Mouse (Mus musculus): ENCODE measurements at regions not wholly inside any gene's neighbourhood (a gene's known extent, or its start where the extent isn't known, plus 50 kb on each side); places are given as distances from the start of the nearest gene placed in this dataset.
"Not testable (repeated sequence)": the region's sequence is repeated elsewhere in the genome, so short reads cannot be mapped to it uniquely, and the experiment has no call there.

DNA sequence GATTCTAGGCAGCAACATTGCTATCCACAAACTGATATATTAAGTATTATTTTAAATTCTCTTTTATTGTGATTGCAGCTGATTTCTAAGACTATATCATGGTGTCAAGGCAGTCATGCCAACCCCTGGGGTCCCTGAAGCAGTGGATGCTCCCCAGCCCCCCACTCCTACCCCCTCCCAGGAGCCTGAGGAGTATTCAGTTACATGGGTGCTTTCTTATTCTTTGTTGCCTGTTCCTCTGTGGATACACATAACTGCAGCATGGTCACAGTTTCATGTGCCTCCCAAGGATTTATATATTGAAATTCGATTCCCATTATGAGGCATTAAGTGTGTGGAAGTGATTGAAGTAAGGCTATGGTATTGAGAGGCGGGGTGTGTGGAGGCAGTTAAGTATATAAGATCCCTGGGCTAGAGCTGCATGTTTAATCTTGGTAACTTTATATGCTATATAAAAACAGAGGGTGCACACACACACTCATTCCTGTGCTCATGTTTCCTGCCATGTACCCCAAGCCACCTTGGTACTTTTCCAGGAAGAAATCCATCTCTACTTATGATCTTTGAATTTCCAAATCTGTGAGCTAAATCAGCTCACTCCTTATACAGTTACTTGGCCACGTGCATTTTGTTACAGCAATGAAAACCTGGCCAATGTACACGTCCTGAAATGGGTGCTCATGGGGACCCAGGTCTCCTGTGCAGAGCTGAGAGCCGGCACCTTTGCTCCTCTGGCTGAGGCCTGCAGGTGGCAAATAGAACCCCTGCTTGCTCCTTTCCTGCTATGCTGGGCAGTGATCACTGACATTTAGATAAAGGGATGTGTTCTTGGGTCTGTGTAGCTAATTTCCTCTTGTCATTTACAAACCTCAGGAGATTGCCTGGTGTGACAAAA, 259.0 kb downstream of the Nek10 start:
- DNase-seq = no peak

DNA sequence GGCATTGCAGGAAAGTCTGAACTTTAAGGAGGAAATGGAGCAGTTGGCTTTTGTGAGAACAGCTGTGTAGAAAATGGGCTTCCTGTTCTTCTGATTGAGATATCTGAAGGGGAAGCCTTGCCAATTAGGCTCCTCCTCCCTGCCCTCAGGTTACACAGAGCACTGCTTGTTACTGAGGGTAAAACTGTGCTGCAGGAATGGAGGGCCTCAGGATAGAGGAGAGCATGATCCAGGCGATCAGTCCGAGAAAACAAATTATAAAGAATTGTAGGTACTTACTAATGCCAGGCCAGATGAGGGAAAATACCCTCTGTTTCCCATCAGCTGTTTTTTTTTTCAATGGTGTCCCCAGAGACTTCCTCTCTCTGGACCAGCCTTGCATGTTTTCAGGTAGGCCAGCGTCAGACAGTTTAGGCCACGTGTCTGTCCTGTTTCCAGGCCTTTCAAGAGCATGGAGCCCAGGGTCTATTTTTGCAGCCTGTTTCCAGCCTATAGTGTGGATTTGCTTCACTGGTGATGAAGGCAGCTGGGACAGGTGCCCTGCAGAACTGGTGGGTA, 259.7 kb downstream of the Nek10 start:
- no peak for DNase-seq

DNA sequence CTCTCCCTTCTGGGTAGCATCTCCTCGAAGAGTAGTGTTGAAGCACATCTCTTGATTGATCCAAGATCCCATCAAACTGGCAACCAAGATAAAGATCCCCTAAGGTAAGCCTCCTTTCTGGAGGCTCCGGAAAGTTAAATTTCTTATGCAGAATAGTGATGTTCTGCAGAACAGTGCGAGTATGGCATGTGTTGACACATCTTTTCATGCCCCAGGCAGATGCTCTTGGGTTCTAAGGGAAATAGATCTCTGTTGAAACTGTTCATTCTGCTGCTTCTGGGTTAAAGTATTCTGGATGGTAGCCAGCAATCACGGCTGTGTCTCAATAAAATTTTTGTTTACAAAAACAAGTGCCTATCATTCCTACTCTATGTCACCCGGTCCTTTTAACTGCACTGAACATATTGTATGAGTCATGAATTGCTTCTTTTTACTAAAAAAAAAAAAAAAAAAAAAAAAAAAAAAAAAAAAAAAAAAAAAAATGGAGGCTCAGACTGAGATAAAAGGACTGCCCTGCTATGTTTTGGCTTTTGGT, 261.8 kb downstream of the Nek10 start:
- no peak for DNase-seq

DNA sequence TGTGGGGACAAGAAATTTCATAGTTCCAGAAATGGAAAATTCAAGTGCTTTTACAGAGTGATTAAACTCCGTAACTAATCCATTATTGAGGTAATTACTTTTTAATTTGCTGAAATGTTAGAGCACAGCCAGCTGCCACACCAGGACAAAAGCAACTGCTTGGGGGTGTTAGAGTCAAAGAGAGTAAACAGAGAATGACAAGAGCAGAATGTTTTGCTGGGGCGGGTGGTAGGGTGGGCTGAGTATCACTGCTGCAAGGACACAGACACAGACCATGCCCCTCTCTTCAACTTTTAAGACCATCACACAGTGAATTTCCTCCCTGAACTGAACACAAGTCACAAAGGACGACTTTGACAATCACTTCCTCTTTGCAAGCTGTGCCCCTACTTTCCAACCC, 272.7 kb downstream of the Nek10 start:
- DNase-seq = peak in 1 of 2 experiments; percentile 46

DNA sequence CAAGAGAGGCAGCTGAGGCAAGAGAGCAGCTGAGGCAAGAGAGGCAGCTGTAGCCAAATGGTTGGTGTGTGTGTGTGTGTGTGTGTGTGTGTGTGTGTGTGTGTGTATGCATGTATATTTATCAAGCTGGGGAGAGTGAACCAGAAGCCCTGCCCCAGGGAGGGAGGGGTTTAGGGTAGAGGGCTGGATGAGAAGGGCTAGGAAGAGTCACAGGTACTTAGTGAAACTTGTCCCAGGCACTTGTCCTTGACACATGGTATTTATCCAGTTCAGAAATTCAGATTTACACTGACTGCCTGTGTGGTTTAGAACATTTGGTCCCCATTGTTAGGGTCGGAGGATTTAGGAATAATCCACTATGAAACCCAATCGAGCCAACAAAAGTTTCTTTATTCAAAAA, 279.7 kb downstream of the Nek10 start:
- DNase-seq = no peak

DNA sequence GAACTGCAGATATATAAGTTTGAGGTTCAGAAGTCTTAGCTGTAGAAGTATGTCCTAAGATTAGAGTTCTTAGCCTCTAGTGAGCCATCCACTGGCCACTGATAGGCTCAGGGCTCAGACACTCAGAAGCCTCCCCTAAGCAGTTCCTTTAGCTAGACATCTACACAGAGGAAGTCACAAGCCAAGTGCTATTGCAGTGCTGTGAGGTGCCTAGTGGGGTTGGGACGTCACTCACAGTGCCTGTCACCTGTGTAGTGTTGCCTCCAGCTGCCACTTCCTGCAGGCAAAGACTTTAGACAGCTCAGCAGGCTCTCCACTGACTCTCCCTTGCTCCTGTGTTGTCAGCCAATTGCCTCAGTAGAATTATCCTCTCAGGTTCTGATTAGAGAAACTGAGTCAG, 280.6 kb downstream of the Nek10 start:
- DNase-seq = no peak

DNA sequence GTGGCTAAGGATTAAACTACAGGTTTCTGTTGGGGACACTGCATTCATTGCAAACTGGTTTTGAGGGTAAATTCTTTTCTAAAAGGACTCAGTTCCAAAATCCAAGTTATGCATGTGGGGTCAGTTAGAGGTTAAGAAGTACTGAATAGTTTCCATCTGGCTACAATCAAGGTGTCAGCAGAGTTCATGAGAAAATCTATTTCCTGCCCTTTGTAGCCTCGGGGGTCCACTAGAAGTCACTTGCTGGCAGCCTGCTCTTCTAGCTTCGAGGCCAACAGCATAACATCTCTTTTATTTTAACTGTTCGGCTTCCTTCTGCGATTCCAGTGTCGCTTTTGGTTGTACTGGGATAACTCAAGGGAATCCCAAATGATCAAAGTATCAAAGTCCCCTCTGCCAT, 283.8 kb downstream of the Nek10 start:
- no peak for DNase-seq

DNA sequence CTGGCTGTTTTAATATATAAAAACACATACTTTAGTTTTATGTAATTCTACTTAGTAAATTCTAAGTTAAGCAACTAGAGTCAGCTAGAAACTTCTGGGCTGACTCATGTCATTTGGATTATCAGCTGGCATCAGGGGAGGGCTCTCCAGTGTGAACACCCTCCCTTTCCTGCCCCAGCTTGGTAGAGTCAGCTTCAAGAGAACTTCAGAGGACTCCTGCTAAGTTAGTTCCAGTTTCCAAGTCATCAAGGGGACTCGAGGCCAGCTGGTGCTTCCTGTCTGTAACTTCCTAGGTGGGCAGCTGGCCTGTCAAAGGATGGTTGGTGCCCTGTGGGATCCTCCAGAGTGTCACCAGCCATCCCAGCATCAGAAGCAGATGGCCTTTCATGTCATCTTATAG, 293.6 kb downstream of the Nek10 start:
- no peak for DNase-seq

DNA sequence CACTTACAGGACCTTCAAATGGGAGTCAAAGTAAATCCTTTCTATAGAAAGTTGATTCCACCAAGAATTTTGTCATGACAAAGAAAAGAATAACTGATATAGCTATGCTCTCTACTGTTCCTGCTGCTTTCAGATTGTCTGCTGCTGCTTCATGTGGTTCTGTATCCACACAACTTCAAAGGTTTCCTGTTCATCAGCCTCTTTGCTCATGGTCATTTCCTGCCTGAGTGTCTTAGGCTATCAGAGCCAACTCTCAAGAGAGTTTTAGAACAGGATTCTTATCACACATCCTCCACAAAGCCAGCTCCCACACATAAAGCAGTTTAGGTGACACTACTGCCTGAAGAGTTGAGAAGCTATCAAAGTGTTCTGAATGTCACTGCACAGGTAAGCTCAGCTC, 296.7 kb downstream of the Nek10 start:
- no peak for DNase-seq

DNA sequence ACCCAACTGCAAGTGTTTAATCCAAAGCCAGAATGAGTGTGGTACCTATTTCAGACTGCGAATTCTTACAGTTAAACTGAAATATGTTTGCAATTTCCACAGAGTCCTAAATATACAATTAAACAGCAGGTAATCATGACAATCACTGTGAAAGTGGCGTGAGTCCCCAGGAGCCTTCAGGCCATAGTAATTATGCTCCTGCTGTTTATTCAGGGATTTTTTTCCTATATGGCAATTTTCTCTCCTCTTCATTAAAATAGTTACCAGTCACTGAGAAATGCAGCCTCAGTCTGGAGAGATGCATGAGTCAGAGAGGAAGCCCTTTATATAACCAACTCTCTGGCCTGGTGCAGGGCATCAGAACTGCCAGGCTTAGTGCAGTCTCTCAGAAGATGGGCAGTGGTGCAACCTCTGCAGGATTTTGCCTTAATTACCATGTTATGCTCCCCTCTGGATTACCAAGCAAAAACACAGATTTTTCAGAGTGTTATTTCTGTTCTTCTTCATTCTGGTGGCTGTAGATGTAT, 304.6 kb downstream of the Nek10 start:
- DNase-seq = no peak

DNA sequence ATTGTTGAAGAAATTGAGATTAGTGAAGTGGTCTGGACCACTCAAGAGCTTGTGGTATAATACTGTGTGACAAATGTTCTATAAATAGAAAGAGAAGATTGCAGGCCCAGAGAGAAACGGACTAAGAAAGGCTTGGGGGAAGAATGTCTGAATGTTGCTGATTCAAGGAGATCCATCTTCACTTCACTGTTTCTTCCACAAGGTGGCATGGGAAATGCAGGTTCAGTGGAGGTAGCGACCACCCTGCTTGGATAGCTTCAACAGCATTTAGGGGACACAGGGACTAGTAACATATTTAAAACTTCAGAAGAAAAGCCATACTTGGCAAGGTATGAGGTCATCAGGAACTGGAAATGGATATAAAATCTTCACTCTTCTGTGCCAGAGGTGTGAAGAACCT, 316.5 kb downstream of the Nek10 start:
- no peak for DNase-seq

DNA sequence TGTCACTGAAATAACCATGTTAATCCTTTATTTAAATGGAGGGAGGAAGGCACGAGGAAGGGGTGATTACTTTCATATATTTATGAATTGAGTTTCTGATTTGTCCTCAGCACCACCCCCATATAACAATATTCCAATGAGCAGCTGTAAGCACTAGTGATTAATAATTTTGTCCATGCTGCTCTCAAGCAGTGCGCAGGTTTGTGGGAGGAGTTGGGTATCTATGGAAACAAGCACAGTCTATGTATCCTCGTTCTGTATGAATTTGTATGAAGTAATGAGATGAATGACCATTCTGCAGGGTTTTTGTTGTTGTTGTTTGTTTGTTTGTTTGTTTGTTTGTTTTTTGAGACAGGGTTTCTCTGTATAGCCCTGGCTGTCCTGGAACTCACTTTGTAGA, 310.6 kb downstream of the Lrrc3b start:
- no peak for DNase-seq

DNA sequence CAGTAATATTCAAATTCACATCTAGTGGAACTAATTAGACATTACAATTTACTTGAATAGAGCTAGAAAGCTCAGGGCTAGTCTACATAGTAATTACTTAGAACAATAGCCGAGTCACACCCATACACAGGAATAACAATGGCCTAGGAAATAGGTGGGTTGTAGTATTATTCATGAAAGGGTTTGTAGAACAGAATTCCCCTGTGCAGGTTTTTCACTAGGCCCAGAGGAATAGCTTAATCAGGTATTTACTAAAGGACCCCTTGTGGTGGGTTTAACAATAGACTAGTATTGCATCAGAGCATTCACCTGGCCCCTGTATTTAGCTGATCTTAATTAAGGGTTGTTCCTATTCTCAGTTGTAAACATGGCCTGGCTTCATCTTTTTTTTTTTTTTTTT, 297.9 kb downstream of the Lrrc3b start:
- DNase-seq = not testable (repeated sequence)

DNA sequence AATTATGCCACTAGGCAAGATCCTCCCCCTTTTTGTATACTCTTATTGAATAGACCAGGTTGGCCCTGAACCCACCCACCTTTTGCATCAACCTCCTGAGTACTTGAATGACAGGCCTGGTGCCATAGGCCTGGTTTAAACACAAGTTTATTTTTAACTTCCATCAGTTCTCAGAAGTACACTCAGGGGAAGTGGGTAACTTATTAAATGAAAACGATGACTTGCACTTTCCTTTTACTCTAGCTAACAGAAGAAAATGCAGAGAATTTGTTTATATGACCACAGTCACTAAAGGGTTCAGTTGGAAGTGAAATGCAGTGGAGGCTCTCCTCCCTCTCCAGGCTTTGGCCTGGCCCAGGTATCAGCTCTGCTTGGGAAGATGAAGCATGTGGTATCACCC, 295.9 kb downstream of the Lrrc3b start:
- no peak for DNase-seq

DNA sequence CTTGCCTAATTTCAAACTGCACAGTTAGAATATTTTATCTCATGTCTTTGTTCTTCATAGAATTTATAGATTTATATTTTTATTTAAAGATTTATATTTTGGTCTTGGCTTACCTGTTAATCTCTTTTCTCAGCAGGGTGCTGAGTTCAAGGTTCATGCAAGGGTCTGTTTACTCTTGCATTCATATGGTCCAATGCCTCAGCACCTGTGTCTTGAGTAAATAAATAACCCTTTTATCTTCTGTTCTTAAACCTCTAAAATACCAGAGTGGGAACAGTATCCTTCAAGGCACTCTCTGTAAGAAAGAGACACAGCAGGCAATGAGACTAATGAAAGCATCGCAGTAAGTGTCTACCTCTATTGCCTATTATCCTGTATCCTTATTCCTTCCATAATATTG, 290.3 kb downstream of the Lrrc3b start:
- DNase-seq = no peak

All from lung, postnatal 4 days (tissue).